Mouse (Mus musculus) myocyte (in vitro differentiated cells): ENCODE measurements around the gene Lrpprc. TPM values are rescaled to one million over a fixed set of nuclear protein-coding genes. Genes with fewer than 3 reads are reported as not detected.

ENCODE experiments used
- H3K27me3 ChIP-seq: one replicate; pipeline ENCODE4 v1.6.1; 2011; ENCODE audit not compliant: control insufficient read depth, insufficient read depth, insufficient read length
- H3K36me3 ChIP-seq: one replicate; pipeline ENCODE4 v1.6.1; 2011; ENCODE audit not compliant: control insufficient read depth, insufficient read depth
- H3K4me2 ChIP-seq: one replicate; pipeline ENCODE4 v1.6.1; 2011; ENCODE audit warnings: low read depth, control low read depth
- H3K4me3 ChIP-seq: one replicate; pipeline ENCODE4 v1.5.1; 2011; ENCODE audit warnings: mild to moderate bottlenecking, control low read depth, moderate library complexity
- H3K79me2 ChIP-seq: one replicate; pipeline ENCODE4 v1.6.1; 2011; ENCODE audit not compliant: control insufficient read depth, insufficient read depth
- H3ac ChIP-seq: one replicate; pipeline ENCODE4 v1.6.1; 2011; ENCODE audit not compliant: control insufficient read depth, insufficient read length
- CEBPB ChIP-seq: IDR thresholded peaks from 2 replicates; pipeline ENCODE4 v1.6.1; 2011; ENCODE audit warnings: mild to moderate bottlenecking, moderate library complexity; ENCODE audit not compliant: poor library complexity, insufficient read depth, severe bottlenecking
- E2F4 ChIP-seq: IDR thresholded peaks from one replicate; pipeline ENCODE4 v1.6.1; 2011; ENCODE audit warnings: mild to moderate bottlenecking, control low read depth, moderate library complexity; ENCODE audit not compliant: insufficient read depth
- MAX ChIP-seq: IDR thresholded peaks from one replicate; pipeline ENCODE4 v1.6.1; 2011; ENCODE audit warnings: low read depth, mild to moderate bottlenecking, control low read depth
- MYOD1 ChIP-seq, 3 experiments: IDR thresholded peaks; one replicate each; pipeline ENCODE4 v1.6.1; 2011; ENCODE audit warnings: control low read depth in 2 of 3, low read depth in 2 of 3, mild to moderate bottlenecking in 2 of 3, moderate library complexity in 1 of 3; ENCODE audit not compliant: insufficient read length in 2 of 3, control insufficient read depth in 1 of 3
- MYOG ChIP-seq, 3 experiments: IDR thresholded peaks; one replicate each; pipeline ENCODE4 v1.6.1; 2011; ENCODE audit warnings: control low read depth in 2 of 3, low read depth in 2 of 3, mild to moderate bottlenecking in 2 of 3; ENCODE audit not compliant: insufficient read length in 2 of 3, control insufficient read depth in 1 of 3, insufficient read depth in 1 of 3
- POLR2A ChIP-seq: IDR thresholded peaks from one replicate; pipeline ENCODE4 v1.6.1; 2011; ENCODE audit warnings: low read depth, mild to moderate bottlenecking, control low read depth, moderate library complexity; ENCODE audit not compliant: insufficient read length
- POLR2AphosphoS2 ChIP-seq: IDR thresholded peaks from one replicate; pipeline ENCODE4 v1.6.1; 2011; ENCODE audit warnings: low read depth, control low read depth; ENCODE audit not compliant: insufficient read length
- REST ChIP-seq: IDR thresholded peaks from one replicate; pipeline ENCODE4 v1.6.1; 2011; ENCODE audit warnings: mild to moderate bottlenecking, control low read depth, moderate library complexity; ENCODE audit not compliant: insufficient read depth, insufficient read length
- SRF ChIP-seq: IDR thresholded peaks from one replicate; pipeline ENCODE4 v1.6.1; 2011; ENCODE audit warnings: low read depth; ENCODE audit not compliant: control insufficient read depth, insufficient read length
- TCF12 ChIP-seq: IDR thresholded peaks from one replicate; pipeline ENCODE4 v1.6.1; 2011; ENCODE audit warnings: mild to moderate bottlenecking, control low read depth; ENCODE audit not compliant: poor library complexity, insufficient read depth, severe bottlenecking
- TCF3 ChIP-seq: IDR thresholded peaks from one replicate; pipeline ENCODE4 v1.6.1; 2011; ENCODE audit warnings: low read depth, control low read depth; ENCODE audit not compliant: insufficient read length
- USF1 ChIP-seq: IDR thresholded peaks from one replicate; pipeline ENCODE4 v1.6.1; 2011; ENCODE audit warnings: low read depth, mild to moderate bottlenecking, control low read depth, moderate library complexity
- polyA plus RNA-seq: library from polyadenylated mRNA; unstranded; fragments of >200 nt; fragmentation: generic; extraction: Trizol; gene quantifications from one replicate; pipeline ENCODE4 v1.2.1, GENCODE M21; 2012; ENCODE audit warnings: missing spikeins

Lrpprc gene
- polyA plus RNA-seq, 1 experiment = 23.3 TPM

GRCm38 (mm10) chr17:84716252-84716872 lies 74.2 kb downstream of the Lrpprc start:
- Histone ChIP-seq H3K36me3 (peaks cover 23% of the 10 kb centered on the region), H3K79me2 (no peaks in the 10 kb centered on the region), H3K27me3 (no peaks in the 10 kb centered on the region), H3K4me2 (no peak overlapping the region), H3ac (no peak overlapping the region), H3K4me3 (no peak overlapping the region)
- TF ChIP-seq POLR2A (no peak), TCF12 (no peak), MYOG (IDR thresholded peaks at IDR 0.05; ENCODE audit: control insufficient read depth in 1 of 3, insufficient read depth in 1 of 3, insufficient read length in 2 of 3, low read depth in 2 of 3) (no peak), REST (no peak), CEBPB (no peak), MYOD1 (IDR thresholded peaks at IDR 0.05; ENCODE audit: control insufficient read depth in 1 of 3, insufficient read length in 2 of 3, low read depth in 2 of 3) (no peak), E2F4 (no peak), POLR2AphosphoS2 (no peak), TCF3 (no peak)

- TF ChIP-seq TCF3 (no peak), MYOG (IDR thresholded peaks at IDR 0.05; ENCODE audit: control insufficient read depth in 1 of 3, insufficient read depth in 1 of 3, insufficient read length in 2 of 3, low read depth in 2 of 3) (no peak), POLR2A (no peak), USF1 (no peak), SRF (no peak), REST (no peak), MYOD1 (IDR thresholded peaks at IDR 0.05; ENCODE audit: control insufficient read depth in 1 of 3, insufficient read length in 2 of 3, low read depth in 2 of 3) (no peak), TCF12 (no peak)
- Histone ChIP-seq H3K79me2 (no peaks in the 10 kb centered on the region), H3K27me3 (no peaks in the 10 kb centered on the region), H3ac (no peak overlapping the region), H3K36me3 (peaks cover 27% of the 10 kb centered on the region), H3K4me2 (no peak overlapping the region), H3K4me3 (no peak overlapping the region)
Observed at GRCm38 (mm10) chr17:84714930-84715329, 75.7 kb downstream of the Lrpprc start.

- TF ChIP-seq REST (no peak), E2F4 (no peak), USF1 (no peak)
- no peak overlapping the region for H3K4me2 ChIP-seq
- no peaks in the 10 kb centered on the region for H3K79me2 ChIP-seq
- H3K4me3 ChIP-seq = no peak overlapping the region
- no peaks in the 10 kb centered on the region for H3K27me3 ChIP-seq
- H3K36me3 ChIP-seq = peaks cover 30% of the 10 kb centered on the region
- no peak overlapping the region for H3ac ChIP-seq
Observed at GRCm38 (mm10) chr17:84713563-84714164, 76.9 kb downstream of the Lrpprc start.

GRCm38 (mm10) chr17:84709403-84709851 lies 81.2 kb downstream of the Lrpprc start:
- Histone ChIP-seq H3K79me2 (no peaks in the 10 kb centered on the region), H3K4me3 (no peak overlapping the region), H3K27me3 (no peaks in the 10 kb centered on the region), H3K36me3 (peaks cover 42% of the 10 kb centered on the region), H3ac (no peak overlapping the region), H3K4me2 (no peak overlapping the region)
- TF ChIP-seq POLR2A (no peak), TCF3 (no peak), MAX (no peak), E2F4 (no peak), CEBPB (no peak), MYOG (IDR thresholded peaks at IDR 0.05; ENCODE audit: control insufficient read depth in 1 of 3, insufficient read depth in 1 of 3, insufficient read length in 2 of 3, low read depth in 2 of 3) (no peak), MYOD1 (IDR thresholded peaks at IDR 0.05; ENCODE audit: control insufficient read depth in 1 of 3, insufficient read length in 2 of 3, low read depth in 2 of 3) (no peak), USF1 (no peak), SRF (no peak), REST (no peak), POLR2AphosphoS2 (no peak), TCF12 (no peak)

GRCm38 (mm10) chr17:84708818-84709217 lies 81.8 kb downstream of the Lrpprc start:
- Histone ChIP-seq H3K4me3 (no peak overlapping the region), H3K79me2 (no peaks in the 10 kb centered on the region), H3K4me2 (no peak overlapping the region), H3K27me3 (no peaks in the 10 kb centered on the region), H3K36me3 (peaks cover 37% of the 10 kb centered on the region), H3ac (no peak overlapping the region)
- TF ChIP-seq POLR2A (no peak), POLR2AphosphoS2 (no peak), SRF (no peak), E2F4 (no peak), REST (no peak), TCF12 (no peak), MYOG (IDR thresholded peaks at IDR 0.05; ENCODE audit: control insufficient read depth in 1 of 3, insufficient read depth in 1 of 3, insufficient read length in 2 of 3, low read depth in 2 of 3) (no peak)
